Mouse (Mus musculus) mammary gland, adult 2 months (tissue): Measurements from ENCODE around the gene Vps8. TPM values are rescaled to one million over a fixed set of nuclear protein-coding genes. Genes with fewer than 3 reads are reported as not detected.

Experiments
- polyA plus RNA-seq: library from polyadenylated mRNA; depleted of rRNA; stranded (reverse); fragments of >200 nt; gene quantifications from 2 replicates; pipeline ENCODE4 v1.2.3, GENCODE M21; 2012; ENCODE audit warnings: low replicate concordance; rRNA removed

Gene Vps8
- 15.0 and 27.7 TPM in 2 replicates for polyA plus RNA-seq

DNA sequence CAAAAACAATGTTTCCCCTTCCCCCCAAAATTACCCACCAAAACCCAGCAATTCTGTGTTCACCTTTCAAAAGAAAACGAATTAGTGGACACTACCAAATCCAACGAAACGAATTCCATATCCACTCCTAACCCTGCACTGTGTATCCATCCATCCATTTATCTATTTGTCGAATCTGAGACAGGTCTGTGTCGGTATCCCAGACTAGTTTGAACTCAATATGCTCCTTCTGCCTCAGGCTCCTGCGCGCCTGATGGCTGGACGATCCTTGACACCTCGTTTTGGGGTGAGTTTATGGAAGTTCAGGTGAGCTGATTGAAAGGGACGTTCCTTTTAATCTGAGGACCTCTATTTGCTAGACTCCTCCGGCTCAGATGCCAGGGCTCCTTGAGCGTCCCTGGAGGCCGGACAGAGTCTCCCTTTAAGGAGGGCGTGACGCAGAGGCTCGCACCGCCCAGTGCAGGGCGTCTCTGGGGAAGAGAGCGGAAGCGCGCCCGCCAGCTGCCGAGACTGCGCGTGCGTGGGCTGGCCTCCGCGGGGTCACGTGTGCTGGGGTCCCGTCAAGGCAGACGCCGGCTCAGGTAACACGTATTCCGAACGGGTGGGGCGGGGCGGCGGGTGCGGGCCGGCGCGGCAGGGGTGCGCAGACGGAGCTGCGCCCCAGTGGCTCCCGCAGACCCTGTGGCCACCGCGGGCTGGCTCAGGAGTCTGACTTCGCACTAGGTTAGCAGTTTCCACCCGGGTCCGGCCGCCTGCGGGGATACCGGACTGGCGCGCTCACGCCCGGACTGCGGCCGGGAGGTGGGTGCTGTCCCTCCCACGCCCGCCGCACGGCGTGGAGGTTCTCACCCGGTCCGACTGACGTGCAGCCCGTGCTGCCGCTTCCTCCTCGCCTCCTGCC, at the start of gene Vps8:
Gene Vps8, plus strand, starts transcription at position 474 of the 901 bp plus-strand sequence.

Other genes with a start within 250 kb of the Vps8 start
- 19.8 and 29.4 TPM in 2 replicates for gene Ephb3, start 218.4 kb upstream of the Vps8 start, polyA plus RNA-seq